Mouse (Mus musculus) C2C12 (cell line): ENCODE data around the gene Brd4. TPM values are rescaled to one million over a fixed set of nuclear protein-coding genes. Genes with fewer than 3 reads are reported as not detected.
A peak's percentile ranks its signal among the peaks of the same experiment; 100 is the strongest.
"Not testable (repeated sequence)": the region's sequence is repeated elsewhere in the genome, so short reads cannot be mapped to it uniquely, and the experiment has no call there.

Experiments
- H3K27me3 ChIP-seq: one replicate; pipeline ENCODE4 v1.6.1; 2011; ENCODE audit not compliant: control insufficient read depth, insufficient read depth, insufficient read length
- H3K36me3 ChIP-seq: one replicate; pipeline ENCODE4 v1.6.1; 2011; ENCODE audit not compliant: control insufficient read depth, insufficient read depth
- H3K4me3 ChIP-seq: one replicate; pipeline ENCODE4 v1.5.1; 2011; ENCODE audit warnings: mild to moderate bottlenecking, control low read depth; ENCODE audit not compliant: poor library complexity, insufficient read depth, severe bottlenecking
- H3K79me2 ChIP-seq: one replicate; pipeline ENCODE4 v1.6.1; 2011; ENCODE audit not compliant: control insufficient read depth, insufficient read depth
- H3K79me3 ChIP-seq: one replicate; pipeline ENCODE4 v1.6.1; 2011; ENCODE audit warnings: low read depth, control low read depth
- H3ac ChIP-seq: one replicate; pipeline ENCODE3; 2011; ENCODE audit warnings: low read depth; ENCODE audit not compliant: control insufficient read depth, insufficient read length
- CEBPB ChIP-seq: IDR thresholded peaks from one replicate; pipeline ENCODE4 v1.6.1; 2011; ENCODE audit warnings: low read depth, mild to moderate bottlenecking, control low read depth, moderate library complexity
- CTCF ChIP-seq: IDR thresholded peaks from one replicate; pipeline ENCODE4 v1.5.1; 2011; ENCODE audit not compliant: control insufficient read depth, insufficient read depth, insufficient read length
- FOSL1 ChIP-seq: IDR thresholded peaks from one replicate; pipeline ENCODE4 v1.8.0; 2011; ENCODE audit warnings: mild to moderate bottlenecking, low read length; ENCODE audit not compliant: poor library complexity, insufficient read depth, severe bottlenecking
- MAX ChIP-seq: IDR thresholded peaks from one replicate; pipeline ENCODE4 v1.6.1; 2011; ENCODE audit warnings: mild to moderate bottlenecking, control low read depth
- MYOD1 ChIP-seq: IDR thresholded peaks from one replicate; pipeline ENCODE4 v1.6.1; 2011; ENCODE audit warnings: low read depth; ENCODE audit not compliant: control insufficient read depth, insufficient read length
- MYOG ChIP-seq: IDR thresholded peaks from one replicate; pipeline ENCODE4 v1.6.1; 2011; ENCODE audit not compliant: control insufficient read depth, insufficient read length; ENCODE audit errors: extremely low read depth
- USF1 ChIP-seq: IDR thresholded peaks from one replicate; pipeline ENCODE4 v1.6.1; 2011; ENCODE audit warnings: low read depth, mild to moderate bottlenecking, control low read depth, moderate library complexity
- polyA plus RNA-seq: library from polyadenylated mRNA; unstranded; fragments of >200 nt; fragmentation: generic; extraction: Trizol; gene quantifications from one replicate; pipeline ENCODE4 v1.2.1, GENCODE M21; 2012; ENCODE audit warnings: missing spikeins

The Brd4 gene
- polyA plus RNA-seq, 1 experiment: 46.9 TPM

GRCm38 (mm10) chr17:32211554-32211953, 73.0 kb downstream of the Brd4 start:
- not testable (repeated sequence) for H3K4me3 ChIP-seq, H3ac ChIP-seq, H3K79me3 ChIP-seq, H3K27me3 ChIP-seq
- peak; percentile 80 for TF ChIP-seq MYOD1
- H3K79me2 ChIP-seq: peaks cover 17% of the 10 kb centered on the region
- peaks cover 93% of the 10 kb centered on the region for H3K36me3 ChIP-seq

- Histone ChIP-seq H3K79me2 (peaks cover 17% of the 10 kb centered on the region), H3K36me3 (peaks cover 83% of the 10 kb centered on the region), H3K4me3 (no peak overlapping the region), H3K79me3 (peaks cover 2% of the 10 kb centered on the region), H3ac (no peak overlapping the region), H3K27me3 (no peaks in the 10 kb centered on the region)
- no peak for TF ChIP-seq FOSL1
- peak; percentile 43 for TF ChIP-seq CTCF
These were observed 74.8 kb downstream of the Brd4 start for GRCm38 (mm10) chr17:32209752-32210151.

DNA sequence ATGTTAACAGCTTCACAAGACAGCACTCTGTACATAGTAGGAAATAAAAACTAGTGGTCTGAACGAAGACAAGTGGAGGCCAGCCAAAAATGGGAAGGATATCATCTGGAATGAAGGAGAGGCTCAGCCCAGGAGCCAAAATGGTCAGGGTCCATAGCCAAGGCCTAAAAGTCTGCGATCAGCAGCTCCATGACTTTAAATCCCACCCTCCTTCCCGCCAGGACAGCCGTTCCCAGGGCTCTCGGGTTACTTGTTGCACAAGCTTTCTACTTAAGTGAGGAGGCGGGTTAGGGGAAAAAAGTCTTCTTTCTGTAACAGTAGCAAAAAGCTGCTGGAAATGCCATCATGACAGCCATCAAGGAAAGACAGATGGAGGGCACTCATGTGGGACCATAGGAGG, 75.4 kb downstream of the Brd4 start:
- H3K79me2 ChIP-seq: peaks cover 17% of the 10 kb centered on the region
- H3K36me3 ChIP-seq: peaks cover 83% of the 10 kb centered on the region
- no peak overlapping the region for H3K4me3 ChIP-seq
- no peak for TF ChIP-seq USF1
- TF ChIP-seq MYOG: no peak
- TF ChIP-seq MYOD1: no peak
- no peak for TF ChIP-seq MAX
- TF ChIP-seq FOSL1: no peak
- no peak for TF ChIP-seq CTCF
- peak; percentile 34 for TF ChIP-seq CEBPB
- H3K79me3 ChIP-seq: peaks cover 2% of the 10 kb centered on the region
- H3ac ChIP-seq: no peak overlapping the region
- H3K27me3 ChIP-seq: no peaks in the 10 kb centered on the region

DNA sequence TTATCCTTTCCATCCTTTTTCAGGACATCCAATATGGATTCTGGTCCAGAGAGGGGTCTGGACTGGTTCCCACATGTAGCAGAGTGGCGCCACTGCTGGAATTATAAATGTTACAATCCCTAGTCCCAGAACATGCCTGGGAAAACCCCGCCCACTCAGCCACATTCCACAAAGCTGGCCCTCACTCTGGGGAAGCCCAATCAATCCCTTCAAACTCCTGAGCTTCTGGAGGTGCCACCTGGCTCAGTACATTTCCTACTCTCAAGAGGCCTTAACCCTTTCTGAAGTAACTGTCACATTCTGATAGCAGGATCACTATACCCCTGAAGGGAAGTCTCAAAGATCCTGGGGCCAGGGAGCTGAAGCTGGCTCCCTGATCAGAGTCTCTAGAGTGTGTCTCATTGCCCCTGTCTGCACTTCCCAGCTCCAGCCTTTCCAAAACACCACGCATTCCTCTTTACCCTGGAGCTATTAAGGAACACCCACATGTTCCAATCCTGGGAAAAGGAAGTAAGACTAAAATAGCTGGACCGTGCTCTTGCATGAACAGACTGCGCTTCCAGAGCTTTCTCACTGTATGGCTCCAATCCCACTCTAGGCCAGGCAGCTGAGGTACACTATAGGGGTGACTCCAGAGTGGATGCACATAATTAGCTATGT, 76.8 kb downstream of the Brd4 start:
- no peak for TF ChIP-seq MYOD1
- H3K4me3 ChIP-seq: no peak overlapping the region
- H3ac ChIP-seq: no peak overlapping the region
- H3K79me3 ChIP-seq: peaks cover 2% of the 10 kb centered on the region
- H3K27me3 ChIP-seq: no peaks in the 10 kb centered on the region
- H3K36me3 ChIP-seq: peaks cover 83% of the 10 kb centered on the region
- peaks cover 17% of the 10 kb centered on the region for H3K79me2 ChIP-seq

DNA sequence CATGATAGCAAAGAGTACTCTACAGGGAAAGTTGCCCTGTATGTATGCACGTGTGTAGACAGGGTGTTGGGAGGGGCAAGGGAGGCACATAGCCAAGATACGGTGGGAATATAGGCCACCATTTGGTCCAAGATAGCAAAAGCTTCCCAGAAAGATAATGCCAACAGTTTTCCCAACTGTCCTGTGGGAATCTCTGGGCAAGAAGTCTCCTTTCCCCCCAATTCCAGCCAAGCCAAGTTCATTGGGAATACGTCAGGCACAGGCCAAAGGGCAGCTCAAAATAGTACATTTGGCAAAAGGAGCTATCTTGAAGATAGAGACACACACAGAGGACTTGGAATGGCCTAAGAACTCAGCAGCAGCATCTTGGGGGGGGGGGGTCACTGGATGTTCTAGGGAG, 79.2 kb downstream of the Brd4 start:
- Histone ChIP-seq H3ac (no peak overlapping the region), H3K79me2 (peaks cover 17% of the 10 kb centered on the region), H3K36me3 (peaks cover 81% of the 10 kb centered on the region), H3K27me3 (no peaks in the 10 kb centered on the region), H3K4me3 (no peak overlapping the region), H3K79me3 (peaks cover 2% of the 10 kb centered on the region)
- no peak for TF ChIP-seq CTCF
- no peak for TF ChIP-seq MYOD1
- TF ChIP-seq USF1: no peak
- TF ChIP-seq MAX: no peak
- TF ChIP-seq FOSL1: no peak
- TF ChIP-seq CEBPB: no peak
- no peak for TF ChIP-seq MYOG

GRCm38 (mm10) chr17:32202972-32203371, 81.5 kb downstream of the Brd4 start:
- H3K79me2 ChIP-seq: peaks cover 2% of the 10 kb centered on the region
- TF ChIP-seq FOSL1: no peak
- TF ChIP-seq USF1: no peak
- TF ChIP-seq MYOG: no peak
- no peak for TF ChIP-seq CTCF
- no peak for TF ChIP-seq CEBPB
- no peak for TF ChIP-seq MYOD1
- no peak for TF ChIP-seq MAX
- no peaks in the 10 kb centered on the region for H3K27me3 ChIP-seq
- H3ac ChIP-seq: no peak overlapping the region
- H3K36me3 ChIP-seq: peaks cover 82% of the 10 kb centered on the region
- H3K79me3 ChIP-seq: peaks cover 2% of the 10 kb centered on the region
- H3K4me3 ChIP-seq: no peak overlapping the region
